Mouse (Mus musculus): Measurements from ENCODE around the gene Il6st. TPM values are rescaled to one million over a fixed set of nuclear protein-coding genes. Genes with fewer than 3 reads are reported as not detected.

The Il6st gene
- polyA plus RNA-seq, 1 experiment from 2014 or later: 31.6 TPM

DNA sequence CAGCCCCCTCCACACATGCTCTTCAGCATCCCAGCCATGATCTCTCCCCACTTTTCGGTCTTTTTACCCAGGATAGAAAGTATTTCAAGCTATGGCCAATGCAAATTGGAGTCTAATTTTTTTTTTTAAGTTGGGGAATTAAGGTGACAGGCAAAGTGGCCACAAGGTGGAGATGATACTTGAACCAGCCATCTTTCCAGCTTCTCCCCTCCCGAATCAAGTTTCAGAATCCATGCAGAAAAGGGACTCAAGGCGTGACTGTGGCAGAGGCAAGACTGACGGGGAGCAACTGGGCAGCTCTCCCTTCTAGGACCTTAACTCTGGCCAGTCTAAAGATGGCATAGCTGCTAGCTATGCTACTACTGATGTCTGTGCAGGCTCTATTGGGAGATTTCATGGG lies 5.9 kb upstream of the Il6st start:
- H3K4me1 ChIP-seq: peaks cover under 1% of the 10 kb centered on the region; the same call in 1 of the 2 replicates
- 81% methylated on average over 4 of the region's 4 CpGs for WGBS
- H3K27me3 ChIP-seq: no peaks in the 10 kb centered on the region
- H3K27ac ChIP-seq: no peak overlapping the region
- no peak overlapping the region for H3K4me2 ChIP-seq
- no peaks in the 10 kb centered on the region for H3K9me3 ChIP-seq
- H3K4me3 ChIP-seq (replicated peaks): no peak overlapping the region
- ATAC-seq (ENCODE audit: low FRiP score): no peak
- no peak overlapping the region for H3K9ac ChIP-seq
- H3K36me3 ChIP-seq (replicated peaks): no peaks in the 10 kb centered on the region

DNA sequence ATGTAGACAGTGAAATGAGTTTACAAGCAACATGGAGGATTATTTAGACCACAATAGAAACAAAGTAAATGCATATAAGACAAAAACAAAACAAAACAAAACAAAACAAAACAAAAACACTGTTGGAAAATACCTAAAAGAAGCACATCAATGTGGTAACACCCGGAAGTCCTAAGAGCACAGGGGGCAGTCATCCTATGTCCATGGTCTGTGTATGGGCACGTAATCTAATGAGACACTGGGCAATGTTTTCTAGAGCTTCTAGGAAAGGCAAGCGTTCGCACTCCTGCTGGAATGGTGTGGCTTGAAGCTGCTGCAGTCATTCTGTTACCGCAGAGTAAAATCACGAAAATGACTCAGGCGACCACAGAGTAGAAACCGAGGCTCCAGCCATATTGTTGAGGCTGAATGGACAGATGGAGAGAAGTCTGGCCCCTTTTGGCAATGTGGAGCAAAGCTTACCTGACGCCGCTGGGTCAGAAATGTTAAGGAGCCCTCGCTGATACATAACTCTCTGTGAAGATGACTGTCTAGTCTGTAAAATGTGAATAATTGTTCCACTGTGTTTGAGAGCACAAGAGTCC lies 5.3 kb upstream of the Il6st start:
- Histone ChIP-seq H3K27ac (no peak overlapping the region), H3K4me2 (no peak overlapping the region), H3K27me3 (no peaks in the 10 kb centered on the region), H3K9me3 (no peaks in the 10 kb centered on the region), H3K9ac (no peak overlapping the region), H3K4me1 (peaks cover 4% of the 10 kb centered on the region; the same call in 1 of the 2 replicates), H3K36me3 (replicated peaks) (no peaks in the 10 kb centered on the region), H3K4me3 (replicated peaks) (no peak overlapping the region)
- WGBS: 95% methylated on average over 11 of the region's 11 CpGs
- no peak for ATAC-seq (ENCODE audit: low FRiP score)

DNA sequence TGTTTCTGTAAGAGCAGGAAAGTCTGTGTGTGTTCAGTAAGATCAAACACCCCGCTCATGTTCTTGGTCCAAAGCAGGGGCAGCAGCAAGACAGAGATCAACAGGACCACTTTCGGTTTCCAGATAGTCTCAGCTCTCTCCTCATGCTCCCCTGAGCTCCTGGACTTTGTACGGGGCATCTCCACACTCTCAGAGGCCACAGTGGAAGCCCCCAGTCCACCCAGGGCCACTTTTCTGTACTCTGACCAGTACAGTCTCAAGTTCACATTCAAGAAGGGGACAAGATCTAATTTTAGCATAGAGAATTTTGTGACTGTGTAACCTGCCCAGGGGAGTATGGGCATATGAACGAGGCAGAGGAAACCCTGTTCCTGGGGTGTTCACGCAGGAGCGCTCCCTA lies 3.9 kb upstream of the Il6st start:
- Histone ChIP-seq H3K27ac (no peak overlapping the region), H3K9me3 (no peaks in the 10 kb centered on the region), H3K27me3 (no peaks in the 10 kb centered on the region), H3K4me2 (no peak overlapping the region), H3K4me1 (peaks cover 8% of the 10 kb centered on the region), H3K36me3 (replicated peaks) (no peaks in the 10 kb centered on the region), H3K4me3 (replicated peaks) (no peak overlapping the region), H3K9ac (no peak overlapping the region)
- 86% methylated on average over 6 of the region's 6 CpGs for WGBS
- ATAC-seq (ENCODE audit: low FRiP score): no peak

DNA sequence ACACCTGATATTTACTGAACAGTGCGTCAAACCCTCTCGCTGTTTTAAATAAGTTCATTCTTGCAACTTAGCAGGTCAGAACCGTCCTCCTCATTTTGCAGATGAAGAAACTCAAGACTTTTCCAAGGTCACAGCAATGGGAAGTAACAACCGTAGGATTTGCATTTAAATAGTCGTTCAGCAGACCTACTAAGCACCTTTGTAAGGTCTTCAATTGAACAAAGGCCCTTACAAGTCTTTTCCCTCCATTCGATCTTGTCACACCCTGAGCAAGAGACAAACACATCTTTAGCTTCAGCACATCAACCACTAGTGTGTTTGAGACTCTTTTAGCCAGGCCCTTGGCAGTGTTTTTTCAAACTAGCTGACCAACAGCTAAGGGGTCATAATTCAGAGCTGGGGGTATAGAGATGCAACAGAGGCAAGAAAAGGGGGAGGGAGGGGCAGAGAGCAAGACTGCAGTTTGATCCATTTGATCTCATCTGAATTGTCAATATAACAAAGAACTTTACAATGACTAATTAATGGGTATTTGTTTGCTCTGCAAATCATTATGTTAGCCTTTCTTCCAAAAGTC lies 1.4 kb upstream of the Il6st start:
- no peak for ATAC-seq (ENCODE audit: low FRiP score)
- 42% methylated on average over 6 of the region's 6 CpGs for WGBS
- H3K27ac ChIP-seq: no peak overlapping the region

DNA sequence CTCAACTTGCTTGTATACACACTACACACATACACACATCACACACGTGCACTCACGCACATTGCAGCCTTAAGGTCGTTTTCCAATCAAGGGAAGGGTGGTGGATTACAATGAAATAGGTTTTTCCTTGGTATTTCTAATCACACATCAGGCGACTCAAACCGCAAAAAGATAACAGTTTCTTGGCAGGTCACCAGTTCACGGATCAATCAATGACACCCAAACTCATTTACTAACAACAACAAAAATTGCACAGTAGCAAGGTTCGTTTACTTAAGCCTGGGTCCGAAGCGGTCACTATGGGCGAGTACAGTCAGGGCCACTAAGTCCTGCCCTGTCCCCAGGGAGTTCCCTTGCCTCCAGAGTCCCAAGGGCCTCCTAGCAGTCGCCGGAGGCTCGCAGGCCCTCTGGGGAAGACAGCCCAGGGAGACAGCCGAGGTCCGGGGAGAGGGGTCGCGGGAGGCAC lies 500 bp upstream of the Il6st start:
- ATAC-seq (ENCODE audit: low FRiP score): peak; percentile 80
- no peak overlapping the region for H3K27ac ChIP-seq
- 2% methylated on average over 17 of the region's 17 CpGs for WGBS

More for the DNA sequence above, 1.4 kb upstream of the Il6st start:
- Histone ChIP-seq H3K4me2 (no peak overlapping the region), H3K4me1 (peaks cover 12% of the 10 kb centered on the region), H3K9me3 (no peaks in the 10 kb centered on the region), H3K27me3 (no peaks in the 10 kb centered on the region), H3K36me3 (replicated peaks) (no peaks in the 10 kb centered on the region), H3K4me3 (replicated peaks) (no peak overlapping the region), H3K9ac (no peak overlapping the region)

DNA sequence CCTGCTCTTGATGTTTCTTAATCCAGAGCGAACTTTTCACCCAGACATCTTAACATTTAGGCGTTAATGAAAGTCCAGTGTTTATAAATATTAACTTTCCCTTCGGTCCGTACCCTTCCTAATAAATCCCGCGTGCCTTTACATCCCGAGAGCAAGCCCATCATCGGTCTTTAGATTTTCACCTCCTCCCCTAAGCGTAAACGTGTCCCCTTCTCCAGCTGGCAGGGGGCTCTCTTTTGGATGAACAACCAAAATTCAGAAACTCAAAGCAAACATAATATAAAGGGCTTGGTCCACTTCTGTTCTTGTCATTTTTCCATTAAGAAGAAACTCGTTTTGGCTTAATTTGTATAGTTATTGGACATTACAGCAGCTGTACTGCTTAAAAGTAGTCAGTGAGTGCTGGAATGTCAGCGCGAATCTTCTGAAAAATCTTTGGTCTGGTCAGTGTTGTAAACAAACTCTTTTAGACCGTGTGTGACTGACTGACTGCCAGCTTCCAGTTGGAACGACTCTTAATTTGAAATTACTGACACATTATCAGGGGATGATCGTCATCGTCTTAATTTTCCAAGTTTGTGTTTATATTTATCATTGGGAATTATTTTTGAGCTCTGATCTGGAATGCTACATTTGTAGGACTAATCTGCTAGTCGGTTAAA lies 887 bp downstream of the Il6st start:
- H3K9ac ChIP-seq: peak overlapping the region; percentile 85
- no peaks in the 10 kb centered on the region for H3K27me3 ChIP-seq
- no peak overlapping the region for H3K27ac ChIP-seq
- peak overlapping the region; percentile 90 for H3K4me3 ChIP-seq (replicated peaks)
- H3K9me3 ChIP-seq: no peaks in the 10 kb centered on the region
- peaks cover 12% of the 10 kb centered on the region for H3K4me1 ChIP-seq
- ATAC-seq (ENCODE audit: low FRiP score): no peak
- WGBS: 7% methylated on average over 18 of the region's 18 CpGs
- no peaks in the 10 kb centered on the region for H3K36me3 ChIP-seq (replicated peaks)
- peak overlapping the region; percentile 78 for H3K4me2 ChIP-seq

More for the DNA sequence above, 500 bp upstream of the Il6st start:
- H3K9me3 ChIP-seq: no peaks in the 10 kb centered on the region
- peak overlapping the region; percentile 85 for H3K9ac ChIP-seq
- peak overlapping the region; percentile 90 for H3K4me3 ChIP-seq (replicated peaks)
- no peaks in the 10 kb centered on the region for H3K27me3 ChIP-seq
- peak overlapping the region; percentile 78 for H3K4me2 ChIP-seq
- no peaks in the 10 kb centered on the region for H3K36me3 ChIP-seq (replicated peaks)
- peaks cover 12% of the 10 kb centered on the region for H3K4me1 ChIP-seq

DNA sequence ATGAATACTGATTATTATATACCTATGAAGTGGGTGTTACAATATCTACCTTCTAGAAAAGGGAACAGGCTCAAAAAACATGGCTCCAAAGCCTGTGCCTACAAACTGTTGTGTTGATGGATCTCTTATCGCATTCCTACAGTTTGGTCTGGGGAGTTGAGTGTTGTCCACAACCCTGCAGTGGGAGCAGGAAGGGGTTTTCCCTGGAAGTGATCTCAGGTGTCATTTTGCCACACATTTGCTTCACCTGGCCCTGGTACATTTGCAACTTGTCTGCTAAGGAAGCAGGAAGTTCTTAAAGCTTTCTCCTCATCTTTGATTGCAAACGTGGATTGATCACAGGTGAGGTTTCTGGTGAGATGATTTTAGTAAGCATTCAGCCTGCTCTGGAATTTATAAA lies 1.7 kb downstream of the Il6st start:
- no peaks in the 10 kb centered on the region for H3K27me3 ChIP-seq
- WGBS: 70% methylated on average over 2 of the region's 2 CpGs
- H3K4me2 ChIP-seq: no peak overlapping the region
- H3K4me1 ChIP-seq: peaks cover 12% of the 10 kb centered on the region
- no peak overlapping the region for H3K27ac ChIP-seq
- H3K9ac ChIP-seq: no peak overlapping the region
- no peaks in the 10 kb centered on the region for H3K9me3 ChIP-seq
- no peaks in the 10 kb centered on the region for H3K36me3 ChIP-seq (replicated peaks)
- ATAC-seq (ENCODE audit: low FRiP score): no peak
- H3K4me3 ChIP-seq (replicated peaks): no peak overlapping the region

DNA sequence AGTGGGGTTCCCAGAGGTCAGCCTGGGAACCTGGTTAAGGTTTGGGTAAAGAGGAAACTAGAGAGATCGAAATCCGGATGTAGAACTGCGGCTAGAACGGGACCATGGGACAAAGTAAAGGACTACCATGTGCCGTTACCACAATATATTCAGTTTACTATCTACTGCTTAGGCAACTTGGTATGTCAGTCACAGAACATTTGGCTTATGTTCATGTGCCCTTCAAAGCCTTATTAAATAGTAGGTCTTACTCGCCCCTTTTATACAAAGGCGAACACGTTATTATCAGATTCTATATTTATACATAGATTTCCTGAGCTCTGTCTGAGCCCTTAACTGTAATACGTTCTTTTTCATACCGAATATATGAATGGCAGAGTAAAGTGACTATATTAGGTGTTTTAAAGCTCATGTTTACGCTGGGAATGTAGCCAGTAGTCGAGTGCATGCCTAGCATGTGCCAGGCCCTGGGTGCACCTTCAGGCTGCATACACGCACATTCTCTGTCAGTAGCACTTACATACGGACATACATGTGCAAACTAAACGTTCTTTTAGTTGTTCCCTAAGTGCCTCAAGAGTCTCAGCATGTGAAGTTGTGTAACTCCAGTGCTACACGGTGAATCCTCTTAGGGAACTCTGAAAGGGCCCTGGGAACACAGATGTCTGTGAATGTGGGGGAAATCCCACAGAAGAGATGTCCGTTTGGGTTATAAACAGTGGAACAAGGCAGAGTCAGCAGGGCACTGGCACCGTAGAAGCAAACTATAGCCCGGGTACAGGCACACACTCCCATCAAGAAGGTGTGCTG lies 2.5 kb downstream of the Il6st start:
- Histone ChIP-seq H3K27me3 (no peaks in the 10 kb centered on the region), H3K4me3 (replicated peaks) (no peak overlapping the region), H3K27ac (no peak overlapping the region), H3K36me3 (replicated peaks) (no peaks in the 10 kb centered on the region), H3K9me3 (no peaks in the 10 kb centered on the region), H3K4me1 (peaks cover 12% of the 10 kb centered on the region), H3K9ac (no peak overlapping the region), H3K4me2 (no peak overlapping the region)
- ATAC-seq (ENCODE audit: low FRiP score): no peak
- WGBS: 87% methylated on average over 19 of the region's 19 CpGs

DNA sequence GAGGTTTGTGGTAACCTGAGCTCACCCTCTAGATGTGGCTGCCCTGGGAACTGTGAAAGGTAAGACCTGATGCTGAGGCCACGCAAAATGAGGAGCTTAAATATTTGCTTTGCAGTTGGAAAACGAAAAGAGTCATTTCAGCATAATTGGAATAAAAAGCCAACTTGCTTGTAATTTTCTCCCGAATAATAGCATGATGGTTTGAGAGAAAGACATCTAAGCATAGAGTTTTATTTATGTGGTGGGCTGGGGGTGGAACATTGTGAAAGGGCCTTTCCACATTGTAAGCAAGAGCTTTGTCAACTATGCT lies 3.0 kb downstream of the Il6st start:
- ATAC-seq (ENCODE audit: low FRiP score): no peak
- 85% methylated on average over 3 of the region's 3 CpGs for WGBS
- Histone ChIP-seq H3K27ac (no peak overlapping the region), H3K27me3 (no peaks in the 10 kb centered on the region), H3K36me3 (replicated peaks) (no peaks in the 10 kb centered on the region), H3K4me1 (peaks cover 12% of the 10 kb centered on the region), H3K4me2 (no peak overlapping the region), H3K9ac (no peak overlapping the region), H3K9me3 (no peaks in the 10 kb centered on the region), H3K4me3 (replicated peaks) (no peak overlapping the region)

DNA sequence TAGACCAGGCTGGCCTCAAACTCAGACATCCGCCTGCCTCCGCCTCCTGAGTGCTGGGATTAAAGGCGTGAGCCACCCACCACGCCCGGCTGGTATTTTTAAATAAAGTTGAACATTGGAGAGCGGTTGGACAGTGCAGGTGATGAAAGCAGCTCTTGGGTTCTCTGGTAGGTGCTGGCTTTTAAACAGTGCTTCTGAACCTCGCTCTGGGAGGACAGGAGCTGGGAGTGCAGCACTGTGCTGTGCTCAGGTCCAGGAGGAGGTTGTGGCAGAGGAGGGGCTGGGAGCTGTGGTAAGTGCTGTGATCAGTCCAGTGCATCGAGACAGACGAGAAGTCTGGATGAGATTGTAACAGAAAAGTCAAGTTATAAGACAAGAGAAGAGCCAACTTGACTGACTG lies 3.5 kb downstream of the Il6st start:
- no peak overlapping the region for H3K4me3 ChIP-seq (replicated peaks)
- no peak overlapping the region for H3K27ac ChIP-seq
- ATAC-seq (ENCODE audit: low FRiP score): no peak
- H3K9ac ChIP-seq: no peak overlapping the region
- H3K9me3 ChIP-seq: no peaks in the 10 kb centered on the region
- H3K4me1 ChIP-seq: peaks cover 12% of the 10 kb centered on the region
- no peaks in the 10 kb centered on the region for H3K27me3 ChIP-seq
- H3K4me2 ChIP-seq: no peak overlapping the region
- 93% methylated on average over 9 of the region's 9 CpGs for WGBS
- no peaks in the 10 kb centered on the region for H3K36me3 ChIP-seq (replicated peaks)

DNA sequence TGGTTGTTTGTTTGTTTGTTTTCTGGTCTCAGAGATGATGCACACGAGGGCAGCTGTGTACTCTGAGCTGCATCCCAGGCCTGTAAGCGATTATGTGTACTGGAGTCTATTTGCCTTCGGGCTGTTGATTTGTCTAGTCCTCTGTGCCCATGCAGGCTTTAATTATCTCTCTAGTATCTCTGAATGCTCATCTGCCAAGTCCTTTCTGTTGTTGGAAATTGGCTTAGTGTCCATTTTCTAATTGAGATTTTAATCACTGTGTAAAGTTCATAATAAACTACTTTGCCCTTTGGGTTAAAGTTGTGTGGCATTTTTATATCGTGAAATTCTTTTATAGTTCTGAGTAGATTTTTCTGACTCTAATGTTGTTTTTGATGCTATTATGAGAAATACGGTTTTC lies 5.6 kb downstream of the Il6st start:
- H3K4me1 ChIP-seq: peaks cover 8% of the 10 kb centered on the region
- 82% methylated on average over 5 of the region's 5 CpGs for WGBS
- H3K27me3 ChIP-seq: no peaks in the 10 kb centered on the region
- H3K9me3 ChIP-seq: no peaks in the 10 kb centered on the region
- H3K4me3 ChIP-seq (replicated peaks): no peak overlapping the region
- no peak overlapping the region for H3K27ac ChIP-seq
- H3K4me2 ChIP-seq: no peak overlapping the region
- no peak for ATAC-seq (ENCODE audit: low FRiP score)
- no peaks in the 10 kb centered on the region for H3K36me3 ChIP-seq (replicated peaks)
- no peak overlapping the region for H3K9ac ChIP-seq

DNA sequence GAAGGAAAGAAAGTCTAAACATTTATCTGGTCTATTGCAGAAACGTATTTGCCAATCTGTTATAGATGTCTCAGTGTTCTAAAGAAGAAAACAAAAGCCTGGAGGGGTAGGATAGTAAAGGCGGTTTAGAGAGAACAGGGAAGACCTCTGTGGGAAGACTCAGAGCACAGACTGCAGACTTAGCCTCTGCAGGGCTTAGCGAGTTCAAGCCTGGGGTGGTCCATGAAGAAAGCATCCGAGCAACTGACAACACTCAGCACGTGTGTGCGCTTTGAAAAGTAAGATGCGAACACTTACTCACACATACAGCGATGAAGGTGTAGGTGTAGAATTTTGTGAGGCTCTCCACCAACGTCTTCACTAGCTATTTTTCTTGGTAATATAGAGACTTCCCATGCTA lies 7.3 kb downstream of the Il6st start:
- H3K4me3 ChIP-seq (replicated peaks): no peak overlapping the region
- no peaks in the 10 kb centered on the region; the same call in 1 of the 2 replicates for H3K36me3 ChIP-seq (replicated peaks)
- no peaks in the 10 kb centered on the region for H3K27me3 ChIP-seq
- no peak overlapping the region for H3K27ac ChIP-seq
- ATAC-seq (ENCODE audit: low FRiP score): no peak
- H3K9ac ChIP-seq: no peak overlapping the region
- no peaks in the 10 kb centered on the region for H3K4me1 ChIP-seq
- H3K4me2 ChIP-seq: no peak overlapping the region
- H3K9me3 ChIP-seq: no peaks in the 10 kb centered on the region
- 94% methylated on average over 9 of the region's 9 CpGs for WGBS

Measured in forebrain, embryonic 12.5 days (tissue).